Mouse (Mus musculus): Measurements from ENCODE around the gene Pyroxd2.

DNA sequence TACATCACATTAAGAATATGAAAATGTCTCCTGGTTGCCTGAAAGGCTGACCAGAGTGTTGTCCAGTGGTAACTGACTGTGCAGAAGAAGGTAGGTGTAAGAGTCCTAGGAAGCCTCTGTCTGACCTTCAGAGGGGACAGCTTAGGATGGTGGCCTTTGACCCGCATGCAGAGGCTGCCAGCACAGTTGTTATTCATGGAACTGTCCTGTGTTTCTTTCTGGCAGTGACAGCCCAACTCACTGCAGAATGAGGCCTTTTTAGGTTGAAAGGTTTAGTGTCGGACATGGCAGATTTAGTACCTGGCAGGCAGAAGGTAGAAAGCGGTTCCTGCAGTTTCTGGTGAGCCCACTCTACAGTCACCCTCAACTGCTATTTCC, 26.6 kb downstream of the Pyroxd2 start:
- TF ChIP-seq EP300 (IDR thresholded peaks at IDR 0.05) = no peak
- TF ChIP-seq CTCF (IDR thresholded peaks at IDR 0.05) = no peak

Data from lung, postnatal 0 days (tissue).